In the genomic region with DNA sequence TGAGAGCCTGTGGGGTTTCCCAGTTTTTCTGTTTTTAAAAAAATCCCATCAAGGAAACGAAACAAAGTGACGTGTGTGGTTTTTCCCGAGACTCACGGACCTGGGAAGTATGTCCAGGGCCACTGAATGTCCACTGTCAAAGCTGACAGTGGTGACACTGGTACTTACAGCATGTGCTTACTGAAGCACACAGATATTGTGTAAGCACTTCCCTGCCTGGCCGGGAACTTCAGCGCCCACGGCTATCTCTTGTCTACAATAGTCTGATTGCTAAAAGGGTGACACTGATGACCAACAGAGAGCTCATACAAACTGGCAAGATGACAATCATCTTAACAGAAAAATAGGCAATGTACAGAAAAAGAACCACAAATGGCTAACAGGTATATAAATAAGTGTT, we compare ENCODE assay signal across 29 mouse cellular contexts. TPM values are rescaled to one million over a fixed set of nuclear protein-coding genes. Genes with fewer than 3 reads are reported as not detected.
DNase-seq lines count a peak whose midpoint lies in the region; ATAC-seq and TF ChIP-seq lines count a peak whose summit lies in the region.
"Had no signal": no experiment of that assay in that cellular context is flagged by ENCODE, and none has a peak within 500 bp of the region (broad histone marks: within the 10 kb centered on the region; RNA-seq: fewer than 3 reads in every experiment).

No protein-coding gene starts in this region.

- no peak for ATAC-seq in heart, embryonic 13.5 days (ENCODE audit: extremely low read depth, insufficient number of reproducible peaks, low FRiP score, low TSS enrichment)
- peak; percentile 63 for ATAC-seq in megakaryocyte progenitor cell, adult 5-6 weeks (replicated peaks; ENCODE audit: poor library complexity)
- ATAC-seq: forebrain, embryonic 15.5 days; hindbrain, embryonic 16.5 days; intestine, embryonic 15.5 days had no signal

- H3K4me3 ChIP-seq in gastrocnemius, adult 2 months: peak overlapping the region; percentile 70
- no peak overlapping the region for H3K4me3 ChIP-seq in heart, embryonic 13.5 days
- H3K4me3 ChIP-seq: embryonic facial prominence, embryonic 10.5 days; embryonic facial prominence, embryonic 13.5 days; erythroblast, embryonic 14.5 days; forebrain, embryonic 12.5 days; forebrain, embryonic 15.5 days; heart, adult 2 months; heart, embryonic 10.5 days; hindbrain, embryonic 10.5 days; hindbrain, embryonic 13.5 days; intestine, embryonic 15.5 days had no signal

- 35% methylated on average over 7 of the region's 7 CpGs for WGBS in heart, embryonic 13.5 days

- H3K36me3 ChIP-seq in heart, embryonic 13.5 days: no peaks in the 10 kb centered on the region
- H3K36me3 ChIP-seq: embryonic facial prominence, embryonic 10.5 days; embryonic facial prominence, embryonic 13.5 days; forebrain, embryonic 12.5 days; forebrain, embryonic 15.5 days; hindbrain, embryonic 10.5 days; hindbrain, embryonic 13.5 days; intestine, embryonic 15.5 days had no signal

- H3K27ac ChIP-seq in gastrocnemius, adult 2 months: no peak overlapping the region
- 0 out of 2 replicates have a peak overlapping the region, but pooled peaks have one; percentile 9 for H3K27ac ChIP-seq in heart, embryonic 13.5 days (replicated peaks)
- H3K27ac ChIP-seq: embryonic facial prominence, embryonic 10.5 days; embryonic facial prominence, embryonic 13.5 days; forebrain, embryonic 12.5 days; forebrain, embryonic 15.5 days; heart, adult 2 months; heart, embryonic 10.5 days; hindbrain, embryonic 10.5 days; hindbrain, embryonic 13.5 days; intestine, embryonic 15.5 days had no signal

- intact Hi-C loops in gastrocnemius, adult 2 months (cut with DNase I): no loop called here
- intact Hi-C loops in gastrocnemius, postnatal 36 days (cut with DNase I): no loop called here
- intact Hi-C loops in heart, postnatal 25 days (cut with DNase I): no loop called here

- no peak overlapping the region for H3K9ac ChIP-seq in heart, embryonic 13.5 days
- H3K9ac ChIP-seq: embryonic facial prominence, embryonic 13.5 days; forebrain, embryonic 12.5 days; forebrain, embryonic 15.5 days; hindbrain, embryonic 13.5 days; intestine, embryonic 15.5 days had no signal

- no peak for DNase-seq in gastrocnemius, adult 2 months
- DNase-seq in gastrocnemius, postnatal 36 days: no peak
- no peak for DNase-seq in heart, postnatal 25 days (ENCODE audit: low spot score)
- peak; percentile 15 for DNase-seq in 416B (ENCODE audit: low read depth)
- DNase-seq in lung, adult 18-20 months: no peak
- DNase-seq: adrenal gland, adult 8-10 months; adrenal gland, postnatal 25 days; B cell, adult 2 months; cerebellum, adult 11-12 months; cerebellum, adult 8-10 months; cerebellum, postnatal 10 days; cerebellum, postnatal 36 days; embryo, embryonic 11 days; gastrocnemius, postnatal 10 days; heart, adult 2 months; heart, postnatal 14 days had no signal

- no peaks in the 10 kb centered on the region for H3K9me3 ChIP-seq in heart, embryonic 13.5 days
- H3K9me3 ChIP-seq: embryonic facial prominence, embryonic 10.5 days; embryonic facial prominence, embryonic 13.5 days; forebrain, embryonic 12.5 days; forebrain, embryonic 15.5 days; heart, embryonic 10.5 days; hindbrain, embryonic 10.5 days; hindbrain, embryonic 13.5 days; intestine, embryonic 15.5 days had no signal

- TF ChIP-seq CTCF in gastrocnemius, adult 2 months (IDR thresholded peaks at IDR 0.05): no peak

- H3K4me1 ChIP-seq in heart, embryonic 13.5 days: peaks cover 3% of the 10 kb centered on the region; the same call in 1 of the 2 replicates

- H3K27me3 ChIP-seq in heart, embryonic 13.5 days (replicated peaks): peaks cover 37% of the 10 kb centered on the region

- peak overlapping the region; percentile 34 for H3K4me2 ChIP-seq in heart, embryonic 13.5 days
- H3K4me2 ChIP-seq: embryonic facial prominence, embryonic 13.5 days; forebrain, embryonic 12.5 days; forebrain, embryonic 15.5 days; hindbrain, embryonic 13.5 days; intestine, embryonic 15.5 days had no signal

RNA-seq across cellular contexts. Expression of gene Thbs4, which starts 3.1 kb away (rescaled TPM):
- total RNA-seq in gastrocnemius, adult 2 months (2021): 100 to 1,000 TPM in 1 of 2 experiments, 10 to 100 TPM in 1; 60.5 to 195 TPM
- 100 to 1,000 TPM in 1 of 2 experiments, 10 to 100 TPM in 1; 87.5 to 122 TPM for total RNA-seq in gastrocnemius, postnatal 36 days (2021)
- 31.0 and 36.8 TPM in 2 replicates for polyA plus RNA-seq in heart, embryonic 13.5 days (2015; fragmentation: Nextera tagmentation; extraction: Ambion mirVana)
- 1 to 10 TPM; 3.9 to 6.0 TPM for total RNA-seq in heart, postnatal 25 days (2021)
- not detected in 2 replicates for total RNA-seq in megakaryocyte progenitor cell, adult 5-6 weeks (2015)
- 0.30 TPM in 1 of 2 replicates, not detected in the other for total RNA-seq in megakaryocyte progenitor cell, adult 5-6 weeks (2017)
- total RNA-seq: MEL had no signal
- polyA plus RNA-seq: erythroblast, embryonic 14.5 days had no signal

RNA-seq across cellular contexts. Expression of gene Mtx3, which starts 53.1 kb away (rescaled TPM):
- 1 to 10 TPM; 4.3 to 4.7 TPM for total RNA-seq in gastrocnemius, adult 2 months (2021)
- 1 to 10 TPM; 4.1 to 5.4 TPM for total RNA-seq in gastrocnemius, postnatal 36 days (2021)
- 2.3 and 3.0 TPM in 2 replicates for polyA plus RNA-seq in heart, embryonic 13.5 days (2015; fragmentation: Nextera tagmentation; extraction: Ambion mirVana)
- 1 to 10 TPM; 7.7 to 7.8 TPM for total RNA-seq in heart, postnatal 25 days (2021)
- 6.5 and 10.8 TPM in 2 replicates for total RNA-seq in megakaryocyte progenitor cell, adult 5-6 weeks (2015)
- total RNA-seq in megakaryocyte progenitor cell, adult 5-6 weeks (2017): 7.1 and 9.6 TPM in 2 replicates

Comparison
In these comparisons a context has a peak if more than half of its experiments do, and no peak if none do; other contexts are left out.
1. RNA of gene Thbs4, which starts 3.1 kb away (total RNA-seq): 60.5 to 195 TPM in gastrocnemius, adult 2 months and 87.5 to 122 TPM in gastrocnemius, postnatal 36 days; 3.9 to 6.0 TPM in heart, postnatal 25 days and 0.30 TPM in megakaryocyte progenitor cell, adult 5-6 weeks; every median in the first group is over 4 times any median in the second.